Mouse (Mus musculus) neutrophil, adult 65 days (primary cell): ENCODE measurements around the gene L1cam. TPM values are rescaled to one million over a fixed set of nuclear protein-coding genes. Genes with fewer than 3 reads are reported as not detected.

ENCODE experiments used
- total RNA-seq: library from RNA; stranded (reverse); gene quantifications from 2 replicates; pipeline ENCODE4 v1.2.4, GENCODE M21; 2023

L1cam gene
- total RNA-seq: 30.4 and 44.6 TPM in 2 replicates

GRCm38 (mm10) chrX:73895719-73896118 is at the start of gene L1cam:
Gene L1cam, minus strand, starts transcription at chrX:73896105.

GRCm38 (mm10) chrX:73930402-73931062 is 34.6 kb upstream of the L1cam start, which contains the start of gene Renbp:
Gene Renbp, minus strand, starts transcription at chrX:73930850.

GRCm38 (mm10) chrX:73921823-73922549 is 26.1 kb upstream of the L1cam start, which contains the start of the genes Arhgap4 and Naa10:
Gene Arhgap4, minus strand, starts transcription at chrX:73921870.
Gene Naa10, minus strand, starts transcription at chrX:73921944.

GRCm38 (mm10) chrX:73891551-73892152 is 4.3 kb downstream of the L1cam start, which contains the start of gene Avpr2:
Gene Avpr2, plus strand, starts transcription at chrX:73892102.

GRCm38 (mm10) chrX:73824185-73825151 is 71.4 kb downstream of the L1cam start, which contains the start of gene Pdzd4:
Gene Pdzd4, minus strand, starts transcription at chrX:73824969.

Other genes with a start within 250 kb of the L1cam start
- gene Pnck, start 236.0 kb downstream of the L1cam start, total RNA-seq: not detected in 2 replicates
- gene Slc6a8, start 223.0 kb downstream of the L1cam start, total RNA-seq: 0.48 and 0.57 TPM in 2 replicates
- 87.4 and 92.1 TPM in 2 replicates for gene Bcap31, start 179.9 kb downstream of the L1cam start, total RNA-seq
- 73.3 and 78.0 TPM in 2 replicates for gene Abcd1, start 179.5 kb downstream of the L1cam start, total RNA-seq
- gene Plxnb3, start 139.0 kb downstream of the L1cam start, total RNA-seq: 0.60 and 0.70 TPM in 2 replicates
- gene Srpk3, start 121.7 kb downstream of the L1cam start, total RNA-seq: 0.32 and 1.9 TPM in 2 replicates
- 78.5 and 86.8 TPM in 2 replicates for gene Idh3g, start 109.2 kb downstream of the L1cam start, total RNA-seq
- gene Ssr4, start 109.1 kb downstream of the L1cam start, total RNA-seq: 93.3 and 93.6 TPM in 2 replicates
- 0.73 and 0.77 TPM in 2 replicates for gene Pdzd4, start 71.1 kb downstream of the L1cam start, total RNA-seq
- not detected in 2 replicates for gene Avpr2, start 4.0 kb downstream of the L1cam start, total RNA-seq
- gene Arhgap4, start 25.8 kb upstream of the L1cam start, total RNA-seq: 228 and 276 TPM in 2 replicates
- gene Naa10, start 25.8 kb upstream of the L1cam start, total RNA-seq: 28.7 and 32.0 TPM in 2 replicates
- gene Renbp, start 34.7 kb upstream of the L1cam start, total RNA-seq: 11.1 and 12.8 TPM in 2 replicates
- gene Hcfc1, start 70.3 kb upstream of the L1cam start, total RNA-seq: 68.7 and 75.0 TPM in 2 replicates
- 66.4 and 88.3 TPM in 2 replicates for gene Irak1, start 127.8 kb upstream of the L1cam start, total RNA-seq
- not detected in 2 replicates for gene Opn1mw, start 231.4 kb upstream of the L1cam start, total RNA-seq
- 21.5 and 32.4 TPM in 2 replicates for gene Mecp2, start 239.3 kb upstream of the L1cam start, total RNA-seq